Comparison of ENCODE assay signal across 7 mouse cellular contexts in the genomic region with DNA sequence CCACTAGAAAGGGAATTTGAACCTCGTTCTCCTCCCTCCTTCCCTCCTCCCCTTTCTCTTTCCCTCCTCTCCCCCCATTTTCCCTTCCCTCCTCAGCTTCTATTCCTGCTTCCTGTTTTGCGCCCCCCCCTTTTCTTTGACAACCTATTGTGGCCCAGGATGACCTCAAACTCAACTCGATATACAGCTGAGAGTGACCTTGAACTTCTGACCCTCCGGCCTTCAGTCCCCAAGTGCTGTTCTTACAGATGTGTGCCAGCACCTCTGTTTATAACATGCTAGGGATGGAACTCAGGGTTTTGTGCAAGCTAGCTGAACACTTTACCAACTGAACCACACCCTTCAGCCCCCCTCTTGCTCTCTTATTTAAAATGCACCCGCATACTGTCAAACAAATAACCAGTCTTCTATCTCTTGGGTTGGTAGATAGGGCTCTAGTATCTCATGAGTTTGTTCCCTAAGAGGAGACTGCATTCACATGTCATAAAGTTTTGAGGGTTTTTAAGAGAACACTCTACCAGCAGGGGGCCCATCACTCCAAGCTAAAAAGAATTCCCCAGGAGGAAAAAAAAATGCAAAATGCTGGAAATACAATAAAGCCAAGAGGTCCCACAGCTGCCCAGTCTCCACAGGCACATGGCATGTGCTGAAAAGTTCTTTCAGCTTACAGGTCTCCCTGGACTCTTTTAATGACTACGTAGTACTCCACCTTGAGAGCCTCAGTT. TPM values are rescaled to one million over a fixed set of nuclear protein-coding genes. Genes with fewer than 3 reads are reported as not detected.
DNase-seq lines count a peak whose midpoint lies in the region; ATAC-seq lines count a peak whose summit lies in the region.

No protein-coding gene starts in this region.

- DNase-seq in kidney, adult 8-10 months = peak; percentile 13 to 45
- DNase-seq in 416B (ENCODE audit: low read depth) = peak; percentile 66
- peak; percentile 68 for DNase-seq in ES-CJ7 (ENCODE audit: low read depth, low spot score)
- peak; percentile 28 to 55 for DNase-seq in heart, postnatal 14 days
- DNase-seq in spleen, postnatal 14 days (ENCODE audit: low spot score in 2 of 2) = no peak
- no peak for DNase-seq in ovary, postnatal 10 days (ENCODE audit: low spot score)

- no peak overlapping the region for H3K27ac ChIP-seq in kidney, embryonic 14.5 days (ENCODE audit: low read depth, low read length)

- H3K9me3 ChIP-seq in kidney, embryonic 14.5 days (ENCODE audit: control insufficient read depth, low read length) = no peaks in the 10 kb centered on the region

- H3K9ac ChIP-seq in kidney, embryonic 14.5 days (ENCODE audit: low read depth, low read length) = no peak overlapping the region

- H3K36me3 ChIP-seq in kidney, embryonic 14.5 days (ENCODE audit: control insufficient read depth, insufficient read depth, low read length) = no peaks in the 10 kb centered on the region

- no peaks in the 10 kb centered on the region for H3K27me3 ChIP-seq in kidney, embryonic 14.5 days (ENCODE audit: control insufficient read depth, insufficient read depth, low read length)

- H3K4me3 ChIP-seq in kidney, embryonic 14.5 days (ENCODE audit: low read length) = no peak overlapping the region

- intact Hi-C loops in heart, postnatal 14 days (cut with DNase I) = loop anchor here (2.0 to 5.0 kb wide), 2 partner anchors 227 to 426 kb away; no protein-coding TSS in a partner anchor

- 59% methylated on average over 6 of the region's 6 CpGs for WGBS in kidney, embryonic 14.5 days

- ATAC-seq in kidney, embryonic 14.5 days (ENCODE audit: low FRiP score, low TSS enrichment) = no peak

- H3K4me2 ChIP-seq in kidney, embryonic 14.5 days (replicated peaks; ENCODE audit: low read depth, low read length) = no peak overlapping the region

- no peaks in the 10 kb centered on the region for H3K4me1 ChIP-seq in kidney, embryonic 14.5 days (ENCODE audit: control insufficient read depth, insufficient read depth, low read length)

RNA-seq across cellular contexts. Expression of a gene that starts 20.8 kb away (rescaled TPM):
- 1.0 and 1.1 TPM in 2 replicates for polyA plus RNA-seq in kidney, embryonic 14.5 days (2014; fragmentation: Nextera tagmentation; extraction: Ambion mirVana)
- total RNA-seq in heart, postnatal 14 days (2021) = 1 to 10 TPM; 1.1 to 1.4 TPM

Comparison
In these comparisons a context has a peak if more than half of its experiments do, and no peak if none do; other contexts are left out.
1. DNase-seq: peak in kidney, adult 8-10 months (2 of 2), 416B (single experiment), ES-CJ7 (single experiment) and heart, postnatal 14 days (2 of 2); none in spleen, postnatal 14 days (0 of 2) and ovary, postnatal 10 days (single experiment).